Mouse (Mus musculus): ENCODE results near the gene Dnah3. TPM values are rescaled to one million over a fixed set of nuclear protein-coding genes. Genes with fewer than 3 reads are reported as not detected.

Gene Dnah3
- total RNA-seq, 2 experiments from 2014 or later = not detected

GRCm38 (mm10) chr7:119880345-119880744, 214.7 kb downstream of the Dnah3 start:
- peak; percentile 63 for ATAC-seq (ENCODE audit: poor library complexity, severe bottlenecking)

- ATAC-seq (ENCODE audit: poor library complexity, severe bottlenecking) = peak; percentile 93
Measured at GRCm38 (mm10) chr7:119879171-119879570, 215.9 kb downstream of the Dnah3 start.

GRCm38 (mm10) chr7:119875776-119876440, 219.2 kb downstream of the Dnah3 start:
- ATAC-seq (ENCODE audit: poor library complexity, severe bottlenecking) = no peak

GRCm38 (mm10) chr7:119873050-119873449, 222.0 kb downstream of the Dnah3 start:
- ATAC-seq (ENCODE audit: poor library complexity, severe bottlenecking) = no peak

Other genes starting within 250 kb of the Dnah3 start
- 7.9 and 11.0 TPM in 2 replicates for gene Lyrm1, start 199.4 kb downstream of the Dnah3 start, total RNA-seq (2015)
- 10.9 and 11.0 TPM in 2 replicates for gene Lyrm1, start 199.4 kb downstream of the Dnah3 start, total RNA-seq (2017)
- 5.1 and 9.5 TPM in 2 replicates for gene Dcun1d3, start 199.0 kb downstream of the Dnah3 start, total RNA-seq (2015)
- gene Dcun1d3, start 199.0 kb downstream of the Dnah3 start, total RNA-seq (2017) = 8.7 and 10.9 TPM in 2 replicates
- gene Tmem159, start 7.1 kb upstream of the Dnah3 start, total RNA-seq (2015) = 10.4 and 12.8 TPM in 2 replicates
- gene Tmem159, start 7.1 kb upstream of the Dnah3 start, total RNA-seq (2017) = 7.9 and 11.1 TPM in 2 replicates
- gene Zp2, start 50.0 kb upstream of the Dnah3 start, total RNA-seq (2015) = not detected in 2 replicates
- not detected in 2 replicates for gene Zp2, start 50.0 kb upstream of the Dnah3 start, total RNA-seq (2017)
- not detected in 2 replicates for gene Anks4b, start 78.6 kb upstream of the Dnah3 start, total RNA-seq (2015)
- not detected in 2 replicates for gene Anks4b, start 78.6 kb upstream of the Dnah3 start, total RNA-seq (2017)
- gene Crym, start 106.8 kb upstream of the Dnah3 start, total RNA-seq (2015) = not detected in 2 replicates
- gene Crym, start 106.8 kb upstream of the Dnah3 start, total RNA-seq (2017) = not detected in 2 replicates
- gene Abca14, start 108.7 kb upstream of the Dnah3 start, total RNA-seq (2015) = not detected in 2 replicates
- not detected in 2 replicates for gene Abca14, start 108.7 kb upstream of the Dnah3 start, total RNA-seq (2017)
- gene Abca15, start 233.4 kb upstream of the Dnah3 start, total RNA-seq (2015) = not detected in 2 replicates
- not detected in 2 replicates for gene Abca15, start 233.4 kb upstream of the Dnah3 start, total RNA-seq (2017)

All from megakaryocyte, adult 5-6 weeks (primary cell).